Mouse (Mus musculus): Measurements from ENCODE around the gene Coq9.
A peak's percentile ranks its signal among the peaks of the same experiment; 100 is the strongest.
"Not testable (repeated sequence)": the region's sequence is repeated elsewhere in the genome, so short reads cannot be mapped to it uniquely, and the experiment has no call there.

Coq9 gene

GRCm38 (mm10) chr8:94822637-94823560 is 15.2 kb upstream of the Coq9 start:
- peak; percentile 49 for DNase-seq

GRCm38 (mm10) chr8:94825170-94825569 is 13.0 kb upstream of the Coq9 start:
- no peak for DNase-seq

GRCm38 (mm10) chr8:94826210-94826609 is 11.9 kb upstream of the Coq9 start:
- no peak for DNase-seq

- DNase-seq, result no peak
Measured at GRCm38 (mm10) chr8:94828284-94828683, 9.8 kb upstream of the Coq9 start.

- not testable (repeated sequence) for DNase-seq
Measured at GRCm38 (mm10) chr8:94833901-94834405, 4.2 kb upstream of the Coq9 start.

- DNase-seq, result not testable (repeated sequence)
Measured at GRCm38 (mm10) chr8:94835751-94836150, 2.4 kb upstream of the Coq9 start.

- DNase-seq, result no peak
Measured at GRCm38 (mm10) chr8:94836456-94837240, 1.5 kb upstream of the Coq9 start.

- DNase-seq, result no peak
Measured at GRCm38 (mm10) chr8:94838600-94838999, 479 bp downstream of the Coq9 start.

- DNase-seq, result no peak
Measured at GRCm38 (mm10) chr8:94841183-94841582, 3.1 kb downstream of the Coq9 start.

- no peak for DNase-seq
Measured at GRCm38 (mm10) chr8:94850049-94850448, 11.9 kb downstream of the Coq9 start.

GRCm38 (mm10) chr8:94854761-94855160 is 16.6 kb downstream of the Coq9 start:
- DNase-seq, result not testable (repeated sequence)

GRCm38 (mm10) chr8:94857011-94857345 is 18.9 kb downstream of the Coq9 start:
- DNase-seq, result no peak

GRCm38 (mm10) chr8:94857346-94858173 is 19.4 kb downstream of the Coq9 start, which contains the start of gene Polr2c:
TSS of gene Polr2c (plus strand) at chr8:94857450.
- peak; percentile 93 for DNase-seq

- DNase-seq, result peak; percentile 63
Measured at GRCm38 (mm10) chr8:94861352-94861910, 23.3 kb downstream of the Coq9 start.

- DNase-seq, result no peak
Measured at GRCm38 (mm10) chr8:94862487-94863220, 24.5 kb downstream of the Coq9 start.

- DNase-seq, result no peak
Measured at GRCm38 (mm10) chr8:94863897-94864673, 26.0 kb downstream of the Coq9 start.

GRCm38 (mm10) chr8:94865292-94865691 is 27.2 kb downstream of the Coq9 start:
- DNase-seq, result no peak

GRCm38 (mm10) chr8:94866921-94867320 is 28.8 kb downstream of the Coq9 start:
- DNase-seq, result no peak

GRCm38 (mm10) chr8:94869146-94869545 is 31.0 kb downstream of the Coq9 start:
- DNase-seq, result no peak

- no peak for DNase-seq
Measured at GRCm38 (mm10) chr8:94870003-94870402, 31.9 kb downstream of the Coq9 start.
